Mouse (Mus musculus) erythroblast, embryonic 14.5 days (primary cell): ENCODE results near the gene Nmt1.

ENCODE experiments used
- GATA1 ChIP-seq: IDR thresholded peaks from 2 replicates; pipeline ENCODE4 v1.6.1; 2012; ENCODE audit warnings: low read length, inconsistent platforms, mixed read lengths
- TAL1 ChIP-seq: IDR thresholded peaks from 3 replicates; pipeline ENCODE4 v1.6.1; 2012; ENCODE audit warnings: low read length, inconsistent platforms, mixed read lengths

GRCm38 (mm10) chr11:103010454-103011205, 17.4 kb upstream of the Nmt1 start:
- TF ChIP-seq TAL1: no peak
- TF ChIP-seq GATA1: no peak
